Mouse (Mus musculus): ENCODE results near the gene S100a14. TPM values are rescaled to one million over a fixed set of nuclear protein-coding genes. Genes with fewer than 3 reads are reported as not detected.

The S100a14 gene
- polyA plus RNA-seq (2015; fragmentation: Nextera tagmentation; extraction: Ambion mirVana): 171 TPM in 2 replicates

GRCm38 (mm10) chr3:90526580-90526979, at the start of gene S100a14:
S100a14 (plus strand) TSS chr3:90526856.
- Histone ChIP-seq H3K4me3 (peak within 1 kb of the TSS; percentile 20), H3K27ac (peak within 1 kb of the TSS; percentile 73), H3K4me2 (peak within 1 kb of the TSS; percentile 10; the same call in 1 of the 2 replicates), H3K36me3 (no peaks in the 10 kb centered on the region), H3K9me3 (no peaks in the 10 kb centered on the region), H3K9ac (no peak within 1 kb of the TSS), H3K4me1 (peaks cover 13% of the 10 kb centered on the region; the same call in 1 of the 2 replicates), H3K27me3 (no peaks in the 10 kb centered on the region)
- WGBS: 48% methylated on average over 5 of the region's 5 CpGs
- peak; percentile 70; the same call in 1 of the 2 replicates for ATAC-seq (ENCODE audit: insufficient number of reproducible peaks, low FRiP score, low TSS enrichment, low read depth)

- 78% methylated on average over 5 of the region's 5 CpGs for whole genome bisulfite sequencing
- H3K27me3 ChIP-seq: no peaks in the 10 kb centered on the region
- H3K4me3 ChIP-seq: no peak overlapping the region
- no peak overlapping the region for H3K27ac ChIP-seq
- ATAC-seq (ENCODE audit: insufficient number of reproducible peaks, low FRiP score, low TSS enrichment, low read depth): no peak
- no peaks in the 10 kb centered on the region for H3K9me3 ChIP-seq
- H3K36me3 ChIP-seq: peaks cover 68% of the 10 kb centered on the region
- peaks cover 6% of the 10 kb centered on the region; the same call in 1 of the 2 replicates for H3K4me1 ChIP-seq
- no peak overlapping the region for H3K9ac ChIP-seq
- no peak overlapping the region for H3K4me2 ChIP-seq
These were observed 39.7 kb upstream of the S100a14 start for GRCm38 (mm10) chr3:90486998-90487397.

- Histone ChIP-seq H3K9me3 (no peaks in the 10 kb centered on the region), H3K36me3 (peaks cover 53% of the 10 kb centered on the region), H3K27ac (no peak overlapping the region), H3K9ac (no peak overlapping the region), H3K4me3 (no peak overlapping the region), H3K4me2 (no peak overlapping the region), H3K27me3 (no peaks in the 10 kb centered on the region), H3K4me1 (peaks cover 6% of the 10 kb centered on the region; the same call in 1 of the 2 replicates)
- 77% methylated on average over 6 of the region's 6 CpGs for WGBS
- ATAC-seq (ENCODE audit: insufficient number of reproducible peaks, low FRiP score, low TSS enrichment, low read depth): no peak
These were observed 38.1 kb upstream of the S100a14 start for GRCm38 (mm10) chr3:90488576-90488975.

DNA sequence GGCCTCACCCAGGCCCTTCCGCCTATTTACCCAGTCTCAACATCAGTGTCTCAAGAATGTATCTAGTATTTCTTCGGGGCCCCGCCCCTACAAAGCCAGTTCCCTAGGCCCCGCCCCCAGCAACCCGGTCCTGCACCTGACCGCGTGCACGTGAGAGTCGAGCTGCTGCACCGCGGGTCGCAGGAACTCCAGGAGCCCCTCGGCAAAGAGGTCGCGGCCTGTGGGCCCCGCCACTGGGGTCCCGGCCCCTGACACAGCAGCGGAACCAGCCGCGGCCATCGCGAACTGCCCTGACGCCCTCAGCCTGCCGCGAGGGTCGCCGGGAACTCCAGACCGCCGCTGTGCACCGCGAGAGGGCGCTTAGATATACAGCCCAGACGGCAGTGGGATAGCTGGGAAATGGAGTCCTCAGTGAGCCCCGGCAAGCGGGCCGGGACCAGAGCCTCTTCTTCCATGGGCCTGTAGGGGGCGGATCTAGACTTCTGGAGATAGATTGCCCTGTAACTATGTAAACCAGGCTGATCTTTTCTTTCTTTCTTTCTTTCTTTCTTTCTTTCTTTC, 35.9 kb upstream of the S100a14 start, which contains the start of gene Snapin:
Gene Snapin, minus strand, starts transcription at position 338 of the 561 bp plus-strand sequence.
- H3K36me3 ChIP-seq: peaks cover 40% of the 10 kb centered on the region
- ATAC-seq (ENCODE audit: insufficient number of reproducible peaks, low FRiP score, low TSS enrichment, low read depth): peak; percentile 96
- under 1% methylated on average over 37 of the region's 37 CpGs for WGBS
- H3K4me1 ChIP-seq: peaks cover 6% of the 10 kb centered on the region; the same call in 1 of the 2 replicates
- H3K9ac ChIP-seq: peak within 1 kb of the TSS; percentile 74
- peak within 1 kb of the TSS; percentile 46 for H3K4me2 ChIP-seq
- no peaks in the 10 kb centered on the region for H3K9me3 ChIP-seq
- H3K4me3 ChIP-seq: peak within 1 kb of the TSS; percentile 81
- no peaks in the 10 kb centered on the region for H3K27me3 ChIP-seq
- peak within 1 kb of the TSS; percentile 83 for H3K27ac ChIP-seq

DNA sequence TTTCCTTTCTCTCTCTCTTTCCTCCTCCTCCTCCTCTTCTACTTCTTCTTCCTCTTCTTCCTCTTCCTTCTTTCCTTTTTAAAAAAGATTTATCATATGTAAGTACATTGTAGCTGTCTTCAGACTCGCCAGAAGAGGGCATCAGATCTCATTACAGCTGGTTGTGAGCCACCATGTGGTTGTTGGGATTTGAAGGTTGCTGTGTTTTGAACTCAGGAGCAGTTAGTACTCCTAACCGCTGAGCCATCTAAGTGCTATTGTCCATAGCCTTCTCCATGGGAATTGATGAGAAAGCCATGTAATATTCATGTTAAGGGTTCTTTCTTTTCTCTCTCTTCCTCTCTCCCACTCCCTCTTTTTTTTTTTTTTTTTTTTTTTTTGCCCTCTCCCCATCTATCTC, 35.3 kb upstream of the S100a14 start:
- H3K27ac ChIP-seq: no peak overlapping the region
- no peaks in the 10 kb centered on the region for H3K9me3 ChIP-seq
- no peaks in the 10 kb centered on the region for H3K27me3 ChIP-seq
- H3K9ac ChIP-seq: no peak overlapping the region
- no peak overlapping the region for H3K4me2 ChIP-seq
- H3K4me3 ChIP-seq: no peak overlapping the region
- peaks cover 6% of the 10 kb centered on the region; the same call in 1 of the 2 replicates for H3K4me1 ChIP-seq
- WGBS: 45% methylated on average over 2 of the region's 2 CpGs
- no peak for ATAC-seq (ENCODE audit: insufficient number of reproducible peaks, low FRiP score, low TSS enrichment, low read depth)
- H3K36me3 ChIP-seq: peaks cover 40% of the 10 kb centered on the region

- 65% methylated on average over 4 of the region's 4 CpGs for WGBS
- Histone ChIP-seq H3K4me2 (no peak overlapping the region), H3K36me3 (peaks cover 42% of the 10 kb centered on the region), H3K9ac (no peak overlapping the region), H3K4me1 (peaks cover 6% of the 10 kb centered on the region; the same call in 1 of the 2 replicates), H3K9me3 (no peaks in the 10 kb centered on the region), H3K4me3 (no peak overlapping the region), H3K27ac (no peak overlapping the region), H3K27me3 (no peaks in the 10 kb centered on the region)
- no peak for ATAC-seq (ENCODE audit: insufficient number of reproducible peaks, low FRiP score, low TSS enrichment, low read depth)
These were observed 32.7 kb upstream of the S100a14 start for GRCm38 (mm10) chr3:90493831-90494540.

GRCm38 (mm10) chr3:90495850-90496525, 30.7 kb upstream of the S100a14 start:
- Histone ChIP-seq H3K9me3 (no peaks in the 10 kb centered on the region), H3K27me3 (no peaks in the 10 kb centered on the region), H3K4me1 (no peaks in the 10 kb centered on the region), H3K9ac (no peak overlapping the region), H3K4me3 (no peak overlapping the region), H3K27ac (no peak overlapping the region), H3K36me3 (peaks cover 52% of the 10 kb centered on the region), H3K4me2 (no peak overlapping the region)
- no peak for ATAC-seq (ENCODE audit: insufficient number of reproducible peaks, low FRiP score, low TSS enrichment, low read depth)
- 86% methylated on average over 7 of the region's 7 CpGs for WGBS

DNA sequence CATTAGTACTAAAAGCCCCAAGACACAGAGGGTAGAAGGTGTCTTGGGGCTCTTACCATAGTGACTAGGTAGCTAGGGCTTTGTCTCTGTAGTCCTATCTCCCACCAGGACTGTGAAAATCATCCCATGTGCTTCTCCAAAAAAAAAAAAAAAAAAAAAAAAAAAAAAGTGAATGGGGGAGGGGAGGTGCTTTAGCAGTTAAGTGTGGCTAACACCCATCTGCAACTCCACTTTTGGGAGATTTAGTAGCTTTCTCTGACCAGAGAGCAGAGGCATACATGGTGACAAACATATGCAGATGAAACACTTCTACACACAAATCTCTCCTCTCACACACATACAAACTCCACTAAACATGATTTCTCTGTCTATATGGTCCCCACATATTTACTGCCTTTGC, 29.1 kb upstream of the S100a14 start:
- H3K9ac ChIP-seq: no peak overlapping the region
- H3K4me2 ChIP-seq: no peak overlapping the region
- H3K27me3 ChIP-seq: no peaks in the 10 kb centered on the region
- H3K4me1 ChIP-seq: no peaks in the 10 kb centered on the region
- H3K36me3 ChIP-seq: peaks cover 67% of the 10 kb centered on the region
- no peaks in the 10 kb centered on the region for H3K9me3 ChIP-seq
- ATAC-seq (ENCODE audit: insufficient number of reproducible peaks, low FRiP score, low TSS enrichment, low read depth): no peak
- no peak overlapping the region for H3K4me3 ChIP-seq
- H3K27ac ChIP-seq: no peak overlapping the region

GRCm38 (mm10) chr3:90503444-90503843, 23.2 kb upstream of the S100a14 start:
- H3K27me3 ChIP-seq: no peaks in the 10 kb centered on the region
- no peak overlapping the region for H3K27ac ChIP-seq
- H3K9me3 ChIP-seq: no peaks in the 10 kb centered on the region
- 84% methylated on average over 4 of the region's 4 CpGs for WGBS
- H3K4me2 ChIP-seq: no peak overlapping the region
- peaks cover 12% of the 10 kb centered on the region for H3K4me1 ChIP-seq
- peaks cover 80% of the 10 kb centered on the region for H3K36me3 ChIP-seq
- no peak for ATAC-seq (ENCODE audit: insufficient number of reproducible peaks, low FRiP score, low TSS enrichment, low read depth)
- no peak overlapping the region for H3K9ac ChIP-seq
- H3K4me3 ChIP-seq: no peak overlapping the region

DNA sequence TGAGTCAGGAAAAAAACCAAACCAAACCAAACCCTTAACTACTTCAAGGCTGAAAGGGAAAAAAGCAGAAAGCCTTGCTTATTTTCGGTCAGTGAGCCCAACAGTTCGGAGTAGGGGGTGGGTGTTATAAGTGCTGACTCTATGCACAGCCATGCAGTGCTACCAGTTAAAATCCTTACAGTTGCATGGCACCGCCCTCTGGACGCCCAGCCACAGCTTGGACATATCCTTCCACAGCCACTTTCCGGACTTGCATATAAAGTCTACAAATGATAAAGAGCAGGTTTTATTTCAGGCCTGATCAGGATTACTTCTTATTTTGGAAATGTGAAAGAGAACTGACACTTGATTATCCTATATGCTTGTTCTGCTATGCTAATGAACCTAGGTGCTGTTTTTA, 21.4 kb upstream of the S100a14 start:
- Histone ChIP-seq H3K4me1 (peaks cover 12% of the 10 kb centered on the region), H3K27ac (no peak overlapping the region), H3K4me3 (no peak overlapping the region), H3K36me3 (peaks cover 64% of the 10 kb centered on the region), H3K9me3 (no peaks in the 10 kb centered on the region), H3K9ac (no peak overlapping the region), H3K27me3 (no peaks in the 10 kb centered on the region), H3K4me2 (no peak overlapping the region)
- 80% methylated on average over 5 of the region's 5 CpGs for WGBS
- ATAC-seq (ENCODE audit: insufficient number of reproducible peaks, low FRiP score, low TSS enrichment, low read depth): no peak

- Histone ChIP-seq H3K27me3 (no peaks in the 10 kb centered on the region), H3K27ac (no peak overlapping the region), H3K4me3 (no peak overlapping the region), H3K9me3 (no peaks in the 10 kb centered on the region), H3K4me1 (peaks cover 12% of the 10 kb centered on the region), H3K9ac (no peak overlapping the region), H3K4me2 (no peak overlapping the region), H3K36me3 (peaks cover 56% of the 10 kb centered on the region)
- WGBS: 76% methylated on average over 3 of the region's 3 CpGs
- no peak for ATAC-seq (ENCODE audit: insufficient number of reproducible peaks, low FRiP score, low TSS enrichment, low read depth)
These were observed 20.3 kb upstream of the S100a14 start for GRCm38 (mm10) chr3:90506362-90506761.

Data from limb, embryonic 15.5 days (tissue).